Mouse (Mus musculus): Measurements from ENCODE around the gene Snapc2. TPM values are rescaled to one million over a fixed set of nuclear protein-coding genes. Genes with fewer than 3 reads are reported as not detected.
A peak's percentile ranks its signal among the peaks of the same experiment; 100 is the strongest.

The Snapc2 gene
- total RNA-seq, 2 experiments from 2014 or later, result 11.9 to 12.5 TPM

DNA sequence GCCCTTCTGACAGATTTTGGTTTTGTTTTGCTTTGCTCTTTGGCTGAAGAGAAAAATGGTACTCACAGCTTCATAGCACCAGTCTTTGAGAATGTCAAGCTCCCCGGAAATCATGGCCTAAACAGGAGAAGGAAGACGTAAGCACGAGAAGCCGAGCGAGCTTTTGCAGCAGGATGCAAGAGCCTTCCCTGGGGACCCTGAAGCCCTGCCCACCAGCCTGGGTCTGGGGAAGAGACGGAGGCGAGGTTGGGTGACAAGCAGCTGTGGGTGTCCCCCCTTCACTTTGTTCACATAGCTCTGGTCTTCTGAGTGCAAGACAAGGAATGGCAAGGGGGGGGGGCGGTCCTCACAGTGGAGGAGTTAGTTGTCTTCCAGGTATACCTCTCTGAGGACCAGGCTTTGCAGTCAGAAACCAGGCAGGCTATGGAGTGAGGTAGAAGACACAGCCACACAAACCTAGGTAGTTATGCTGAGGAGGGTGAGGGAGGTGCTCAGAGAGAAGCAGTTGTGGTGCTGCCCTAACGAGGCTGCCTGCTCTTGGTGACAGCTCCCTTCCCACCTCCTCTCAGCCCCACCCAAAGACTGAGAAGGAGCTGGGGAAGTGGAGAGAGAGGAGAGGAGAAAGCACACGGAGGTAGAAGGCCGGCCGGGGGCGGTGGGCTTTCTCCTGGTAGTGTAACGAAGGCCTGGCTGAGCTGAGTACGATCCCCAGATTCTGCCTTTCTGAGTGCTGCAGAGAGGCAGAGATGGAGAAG lies 12.5 kb downstream of the Snapc2 start:
- no peak for DNase-seq (ENCODE audit: low spot score)

DNA sequence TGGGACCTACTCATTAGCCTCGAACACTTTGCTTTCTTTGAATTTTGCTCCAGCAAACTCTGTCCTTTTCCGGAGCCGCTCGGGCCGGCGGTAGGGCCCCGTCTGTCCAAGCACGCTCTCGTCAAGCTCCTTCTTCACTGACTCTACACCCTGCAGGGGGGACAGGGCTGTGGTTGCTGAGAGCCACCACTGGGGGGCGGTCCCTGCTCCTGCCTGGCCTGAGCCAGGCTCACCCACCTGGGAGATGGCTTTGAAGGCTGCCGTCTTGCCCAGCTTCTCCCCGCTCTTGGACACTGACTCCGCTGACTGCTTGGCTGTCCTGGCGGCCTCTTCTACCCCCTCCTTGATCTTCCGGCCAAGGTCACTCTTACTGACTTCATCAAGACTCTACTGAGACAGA lies 14.7 kb downstream of the Snapc2 start:
- DNase-seq (ENCODE audit: low spot score), result no peak

DNA sequence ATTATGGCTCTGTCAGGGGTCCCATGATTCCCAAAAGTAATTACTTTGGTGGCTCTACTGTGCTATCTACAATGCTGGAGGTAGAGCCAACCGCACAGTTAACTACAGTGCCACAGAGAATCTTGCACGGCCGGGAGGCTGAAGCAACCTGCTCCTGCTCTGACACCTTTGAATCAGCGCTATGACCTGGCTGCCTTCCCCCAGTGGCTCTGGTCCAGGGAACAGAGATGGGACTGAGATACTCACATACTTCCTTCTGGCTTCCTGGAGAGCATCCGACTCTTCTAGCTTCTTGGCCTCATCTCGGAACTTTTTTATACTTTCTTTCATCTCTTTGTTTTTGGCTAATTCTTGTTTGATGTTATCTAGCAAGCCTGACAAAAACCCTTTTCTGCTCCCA lies 16.7 kb downstream of the Snapc2 start:
- DNase-seq (ENCODE audit: low spot score), result no peak

DNA sequence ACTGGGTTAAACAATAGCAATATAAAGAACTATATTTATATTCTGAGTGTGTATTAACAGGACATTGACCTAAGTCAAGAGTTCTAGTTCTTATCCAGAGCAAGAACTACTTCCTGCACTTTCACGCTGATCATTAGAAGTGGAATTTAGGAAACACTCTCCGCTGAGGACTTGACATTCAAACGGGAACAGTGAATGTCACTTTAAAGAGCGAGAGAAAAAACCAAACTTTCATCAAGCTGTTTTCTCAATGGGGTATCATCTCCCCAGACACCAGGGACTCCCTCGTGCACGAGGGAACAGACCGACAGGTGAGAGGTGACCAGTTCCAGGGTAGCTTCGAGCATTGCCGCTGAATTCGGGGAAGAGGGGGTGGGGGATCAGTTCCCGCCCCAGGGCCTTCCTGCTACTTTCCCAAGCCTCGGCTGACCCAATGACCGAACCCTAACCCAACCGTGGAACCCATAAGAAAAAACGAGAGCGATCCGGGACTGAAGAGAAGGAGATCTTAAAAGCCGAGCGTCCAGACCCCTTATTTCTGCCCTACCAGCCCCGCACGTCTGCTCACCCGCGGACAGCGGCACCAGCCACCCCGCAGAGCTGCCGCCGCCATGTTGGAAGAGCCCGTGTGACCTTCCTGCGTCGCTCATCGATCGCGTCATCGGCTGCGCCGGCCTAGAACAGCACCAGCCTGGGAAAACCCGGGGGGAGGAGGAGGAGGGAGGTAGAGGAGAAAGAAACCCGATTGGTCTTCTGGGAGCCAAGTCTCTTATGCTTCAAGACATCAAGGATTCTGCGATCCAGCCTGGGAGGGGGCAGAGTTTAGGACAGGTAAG lies 22.6 kb downstream of the Snapc2 start, which contains the start of gene Timm44:
Gene Timm44, minus strand, starts transcription at position 639 of the 836 bp plus-strand sequence.
- DNase-seq (ENCODE audit: low spot score), result peak; percentile 95

- DNase-seq (ENCODE audit: low spot score), result no peak
These were observed 23.2 kb downstream of the Snapc2 start for GRCm38 (mm10) chr8:4276111-4276465.

- DNase-seq (ENCODE audit: low spot score), result no peak
These were observed 39.9 kb downstream of the Snapc2 start for GRCm38 (mm10) chr8:4292738-4293137.

DNA sequence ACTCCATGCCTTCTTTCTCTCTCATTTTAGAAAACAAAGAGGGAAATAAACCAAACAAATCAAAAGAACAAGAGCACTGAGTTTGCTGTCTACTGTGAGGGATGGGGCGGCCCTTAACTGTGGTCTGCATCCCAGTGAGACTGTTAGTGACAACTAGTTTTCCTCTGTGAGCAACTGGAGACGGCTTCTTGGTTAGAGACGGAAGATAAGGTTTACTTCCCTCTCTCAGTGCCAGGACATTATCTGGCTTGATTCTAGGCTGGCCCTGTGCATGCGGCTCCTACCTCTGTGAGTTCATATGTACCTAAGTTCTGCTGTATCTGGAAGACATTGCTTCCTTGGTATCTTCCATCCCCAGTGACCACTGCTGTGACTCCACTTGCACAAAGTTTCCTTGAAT lies 44.9 kb downstream of the Snapc2 start:
- no peak for DNase-seq (ENCODE audit: low spot score)

GRCm38 (mm10) chr8:4304124-4304547 lies 51.3 kb downstream of the Snapc2 start:
- no peak for DNase-seq (ENCODE audit: low spot score)

Other genes starting within 250 kb of the Snapc2 start
- 1 to 10 TPM in 1 of 2 experiments, under 1 TPM in 1; 0.91 to 1.6 TPM for gene Cd209f, start 147.2 kb upstream of the Snapc2 start, total RNA-seq (2021)
- gene Cd209g, start 119.0 kb upstream of the Snapc2 start, total RNA-seq (2021), result under 1 TPM; 0.25 to 0.62 TPM
- 10 to 100 TPM; 14.8 to 15.5 TPM for gene Evi5l, start 86.5 kb upstream of the Snapc2 start, total RNA-seq (2021)
- not detected for gene Prr36, start 35.6 kb upstream of the Snapc2 start, total RNA-seq (2021)
- not detected for gene Lrrc8e, start 26.3 kb upstream of the Snapc2 start, total RNA-seq (2021)
- gene Map2k7, start 14.3 kb upstream of the Snapc2 start, total RNA-seq (2021), result 10 to 100 TPM; 80.9 to 90.4 TPM
- gene Gm49320, start 14.2 kb upstream of the Snapc2 start, total RNA-seq (2021), result under 1 TPM in 1 of 2 experiments, not detected in 1; 0.14 TPM
- gene Tgfbr3l, start 4.9 kb upstream of the Snapc2 start, total RNA-seq (2021), result 1 to 10 TPM; 1.2 to 1.7 TPM
- gene Ctxn1, start 6.2 kb downstream of the Snapc2 start, total RNA-seq (2021), result under 1 TPM; 0.37 to 0.69 TPM
- 10 to 100 TPM; 58.0 to 58.2 TPM for gene Timm44, start 22.8 kb downstream of the Snapc2 start, total RNA-seq (2021)
- gene Ccl25, start 72.1 kb downstream of the Snapc2 start, total RNA-seq (2021), result 1 to 10 TPM; 7.0 to 8.5 TPM
- gene Elavl1, start 72.3 kb downstream of the Snapc2 start, total RNA-seq (2021), result 10 to 100 TPM; 39.2 to 42.3 TPM
- gene Cers4, start 239.9 kb downstream of the Snapc2 start, total RNA-seq (2021), result 1 to 10 TPM; 2.4 to 4.2 TPM

Measured in gastrocnemius, adult 18-20 months (tissue).